Mouse (Mus musculus) embryonic facial prominence, embryonic 12.5 days (tissue): ENCODE data around the gene Atoh7. TPM values are rescaled to one million over a fixed set of nuclear protein-coding genes. Genes with fewer than 3 reads are reported as not detected.
"Not testable (repeated sequence)": the region's sequence is repeated elsewhere in the genome, so short reads cannot be mapped to it uniquely, and the experiment has no call there.

Experiments used
- ATAC-seq: fragments of 200-750 bp; cut with Nextera tagmentation; 2 replicates; pipeline ENCODE4 v1.8.0; 2017; ENCODE audit not compliant: insufficient number of reproducible peaks, insufficient read depth, low FRiP score, low TSS enrichment
- H3K27ac ChIP-seq: fragments of 300-500 bp; sonication (generic); 2 replicates; pipeline ENCODE4 v1.5.1; 2016; ENCODE audit warnings: mild to moderate bottlenecking
- H3K27me3 ChIP-seq: fragments of 300-500 bp; sonication (generic); 2 replicates; pipeline ENCODE4 v1.6.1; 2016; ENCODE audit warnings: mild to moderate bottlenecking, moderate library complexity
- H3K36me3 ChIP-seq: fragments of 300-500 bp; sonication (generic); 2 replicates; pipeline ENCODE4 v1.6.1; 2016; ENCODE audit warnings: mild to moderate bottlenecking
- H3K4me1 ChIP-seq: fragments of 300-500 bp; sonication (generic); 2 replicates; pipeline ENCODE4 v1.6.1; 2016
- H3K4me2 ChIP-seq: fragments of 300-500 bp; sonication (generic); replicated peaks from 2 replicates; pipeline ENCODE4 v1.6.1; 2016; ENCODE audit warnings: mild to moderate bottlenecking, moderate library complexity
- H3K4me3 ChIP-seq: fragments of 300-500 bp; sonication (generic); 2 replicates; pipeline ENCODE4 v1.5.1; 2016; ENCODE audit warnings: mild to moderate bottlenecking
- H3K9ac ChIP-seq: fragments of 300-500 bp; sonication (generic); 2 replicates; pipeline ENCODE4 v1.6.1; 2016; ENCODE audit warnings: mild to moderate bottlenecking, moderate library complexity
- H3K9me3 ChIP-seq: fragments of 300-500 bp; sonication (generic); 2 replicates; pipeline ENCODE4 v1.6.1; 2016; ENCODE audit warnings: mild to moderate bottlenecking, moderate library complexity
- WGBS: fragments of 180-500 bp; shearing (Covaris S2); methylation state at CpG from one replicate; pipeline ENCODE4 v1.1.7; 2016; 5-methylcytosine and 5-hydroxymethylcytosine counted together
- polyA plus RNA-seq: library from polyadenylated mRNA; unstranded; fragments of >200 nt; fragmentation: Nextera tagmentation; extraction: Ambion mirVana; gene quantifications from 2 replicates; pipeline ENCODE4 v1.2.1, GENCODE M21; 2016

The Atoh7 gene
- 11.5 and 16.1 TPM in 2 replicates for polyA plus RNA-seq

DNA sequence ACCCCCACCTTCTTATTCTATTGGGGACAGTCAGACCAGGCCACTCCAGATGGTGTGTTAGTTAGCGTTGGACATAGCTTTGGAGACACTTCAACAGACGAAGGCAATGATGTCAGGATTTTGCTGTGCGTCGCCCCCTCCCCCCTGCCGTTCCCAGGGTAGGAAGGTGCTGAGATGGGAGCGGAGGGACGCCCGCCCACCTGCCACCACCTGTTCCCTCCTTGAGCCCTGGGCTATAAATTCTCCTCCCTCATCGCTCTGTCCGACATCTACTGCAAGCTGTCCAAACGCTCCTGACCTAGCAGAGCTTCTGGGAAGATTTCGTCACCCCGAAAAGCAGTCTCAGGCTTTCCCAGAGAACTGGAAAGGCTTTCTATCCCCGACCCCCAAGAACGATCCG, at the start of gene Atoh7:
Atoh7 (plus strand) TSS at position 131 of the 400 bp plus-strand sequence.
- no peak within 1 kb of the TSS for H3K27ac ChIP-seq
- H3K4me1 ChIP-seq: 0 out of 2 replicates have a peak, but pooled peaks cover 3% of the 10 kb centered on the region
- H3K36me3 ChIP-seq: no peaks in the 10 kb centered on the region
- no peak for ATAC-seq
- H3K27me3 ChIP-seq: peaks cover 35% of the 10 kb centered on the region
- H3K4me3 ChIP-seq: peak within 1 kb of the TSS; percentile 57
- peak within 1 kb of the TSS; percentile 91 for H3K4me2 ChIP-seq
- peak within 1 kb of the TSS; percentile 65 for H3K9ac ChIP-seq
- no peaks in the 10 kb centered on the region for H3K9me3 ChIP-seq
- WGBS: 3% methylated on average over 16 of the region's 16 CpGs

- no peak for ATAC-seq
- 61% methylated on average over 7 of the region's 7 CpGs for WGBS
- H3K27ac ChIP-seq: no peak overlapping the region
- H3K9me3 ChIP-seq: no peaks in the 10 kb centered on the region
- H3K9ac ChIP-seq: no peak overlapping the region
- 0 out of 2 replicates have a peak, but pooled peaks cover 4% of the 10 kb centered on the region for H3K4me1 ChIP-seq
- no peaks in the 10 kb centered on the region for H3K27me3 ChIP-seq
- H3K4me3 ChIP-seq: no peak overlapping the region
- no peak overlapping the region for H3K4me2 ChIP-seq
- no peaks in the 10 kb centered on the region for H3K36me3 ChIP-seq
Measured at GRCm38 (mm10) chr10:63051267-63051666, 48.2 kb upstream of the Atoh7 start.

DNA sequence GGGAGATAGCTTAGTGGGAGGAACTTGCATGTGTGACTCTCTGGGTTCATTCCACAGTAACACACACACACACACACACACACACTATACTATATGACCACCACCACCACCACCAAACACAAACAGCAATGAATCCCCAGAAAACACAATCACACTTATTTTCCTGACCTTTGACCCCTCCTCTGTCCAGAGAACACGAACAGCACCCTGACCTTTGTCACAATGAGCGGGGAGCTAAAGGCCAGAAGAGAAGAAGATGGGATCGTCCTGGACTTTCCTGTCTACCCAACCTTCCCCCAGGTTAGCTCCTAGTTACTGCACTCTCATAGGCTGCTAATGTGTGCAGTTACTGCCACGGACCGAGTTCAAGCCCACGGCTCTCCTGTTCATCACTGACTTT, 47.4 kb upstream of the Atoh7 start:
- 0 out of 2 replicates have a peak, but pooled peaks cover 4% of the 10 kb centered on the region for H3K4me1 ChIP-seq
- H3K27ac ChIP-seq: no peak overlapping the region
- H3K4me3 ChIP-seq: no peak overlapping the region
- H3K9ac ChIP-seq: no peak overlapping the region
- H3K27me3 ChIP-seq: no peaks in the 10 kb centered on the region
- ATAC-seq: no peak
- no peaks in the 10 kb centered on the region for H3K9me3 ChIP-seq
- WGBS: 75% methylated on average over 6 of the region's 6 CpGs
- H3K36me3 ChIP-seq: no peaks in the 10 kb centered on the region
- no peak overlapping the region for H3K4me2 ChIP-seq

DNA sequence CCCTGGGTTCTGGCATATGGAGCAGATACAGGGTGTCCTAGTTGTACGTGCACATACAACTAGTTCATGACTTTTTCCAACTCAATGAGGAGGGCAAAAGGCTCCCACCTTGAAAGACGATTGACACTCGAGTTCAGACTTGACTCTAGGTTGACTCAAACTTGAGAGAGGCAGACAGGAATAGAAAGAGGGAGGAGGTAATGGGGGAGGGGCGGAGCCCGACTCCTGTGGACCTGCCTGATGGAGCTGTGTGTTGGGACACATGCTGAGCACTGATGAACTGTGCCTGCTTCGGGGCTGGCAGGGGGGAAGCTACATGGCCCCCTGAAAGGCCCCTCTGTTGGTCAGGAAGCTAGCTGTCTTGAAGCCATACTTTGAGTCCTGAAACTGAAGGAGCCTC, 46.4 kb upstream of the Atoh7 start:
- WGBS: 58% methylated on average over 6 of the region's 6 CpGs
- Histone ChIP-seq H3K36me3 (no peaks in the 10 kb centered on the region), H3K27ac (no peak overlapping the region), H3K4me2 (no peak overlapping the region), H3K9ac (no peak overlapping the region), H3K4me3 (no peak overlapping the region), H3K9me3 (no peaks in the 10 kb centered on the region), H3K27me3 (no peaks in the 10 kb centered on the region), H3K4me1 (0 out of 2 replicates have a peak, but pooled peaks cover 4% of the 10 kb centered on the region)
- no peak for ATAC-seq

DNA sequence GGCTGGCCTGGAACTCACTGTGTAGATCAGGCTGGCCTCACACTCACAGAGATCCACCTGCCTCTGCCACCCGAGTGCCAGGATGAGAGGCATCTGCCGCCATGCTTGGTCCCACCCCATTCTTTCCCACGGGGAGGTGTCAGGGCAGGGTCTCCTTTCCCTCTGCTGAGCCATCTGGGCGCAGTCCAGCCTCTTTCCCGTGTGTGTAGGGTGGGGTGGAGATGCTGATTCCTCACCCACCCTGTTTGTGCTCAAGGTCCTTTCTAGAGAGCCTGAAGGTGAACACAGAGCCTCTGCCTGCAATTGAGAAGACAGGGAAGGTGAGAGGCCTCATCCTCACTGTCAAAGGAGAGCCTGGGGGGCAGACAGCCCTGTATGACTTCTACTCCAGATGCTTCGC, 45.4 kb upstream of the Atoh7 start:
- H3K9ac ChIP-seq, H3K9me3 ChIP-seq, H3K4me1 ChIP-seq, H3K4me3 ChIP-seq, H3K27me3 ChIP-seq, H3K4me2 ChIP-seq, H3K36me3 ChIP-seq, H3K27ac ChIP-seq, ATAC-seq: not testable (repeated sequence)
- WGBS: 89% methylated on average over 6 of the region's 6 CpGs

GRCm38 (mm10) chr10:63054586-63054985, 44.9 kb upstream of the Atoh7 start:
- no peak for ATAC-seq
- H3K36me3 ChIP-seq: no peaks in the 10 kb centered on the region
- H3K4me2 ChIP-seq: no peak overlapping the region
- no peak overlapping the region for H3K27ac ChIP-seq
- no peak overlapping the region for H3K9ac ChIP-seq
- WGBS: 75% methylated on average over 2 of the region's 2 CpGs
- H3K27me3 ChIP-seq: no peaks in the 10 kb centered on the region
- 0 out of 2 replicates have a peak, but pooled peaks cover 4% of the 10 kb centered on the region for H3K4me1 ChIP-seq
- H3K4me3 ChIP-seq: no peak overlapping the region
- H3K9me3 ChIP-seq: no peaks in the 10 kb centered on the region

DNA sequence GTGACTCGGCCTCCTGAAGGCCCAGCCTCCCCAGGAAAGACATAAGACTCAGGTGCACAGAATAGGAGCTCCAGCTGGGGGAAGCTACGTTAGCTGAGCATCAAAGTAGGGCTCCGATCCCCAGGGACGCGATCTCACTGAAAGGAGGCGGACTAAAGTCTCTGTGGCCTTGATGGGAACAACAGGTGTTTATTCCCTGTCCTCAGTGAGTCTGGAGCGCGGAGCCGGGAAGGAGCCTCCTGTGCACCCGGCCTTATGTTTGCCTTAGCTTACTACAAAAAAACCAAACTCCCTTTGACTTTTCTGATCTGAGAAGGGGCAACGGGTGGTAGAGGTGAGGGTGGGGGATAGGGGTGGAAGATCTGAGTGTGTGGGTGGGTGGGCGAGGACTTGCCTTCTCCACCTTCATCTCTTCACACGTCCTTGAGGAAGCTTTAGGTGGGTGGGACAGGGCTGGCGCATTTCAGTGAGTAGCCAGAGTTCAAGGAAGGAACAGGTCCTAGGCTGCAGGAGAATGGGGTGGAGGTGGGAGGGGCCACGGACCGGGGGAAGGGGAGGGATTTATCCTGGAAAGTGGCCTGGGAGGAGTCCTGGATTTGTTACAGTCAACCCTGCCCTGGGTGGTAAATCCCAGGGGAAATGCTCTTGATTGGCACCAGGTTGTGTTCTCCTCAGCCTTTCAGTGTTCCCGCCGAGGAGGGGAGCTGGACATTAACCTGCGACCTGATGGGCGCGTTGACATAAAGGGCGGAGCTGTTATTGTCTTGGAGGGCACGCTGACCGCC, 42.3 kb upstream of the Atoh7 start:
- Histone ChIP-seq H3K4me3 (no peak overlapping the region), H3K27ac (no peak overlapping the region), H3K36me3 (no peaks in the 10 kb centered on the region), H3K9ac (no peak overlapping the region), H3K4me1 (0 out of 2 replicates have a peak, but pooled peaks cover 4% of the 10 kb centered on the region), H3K4me2 (no peak overlapping the region), H3K27me3 (no peaks in the 10 kb centered on the region), H3K9me3 (no peaks in the 10 kb centered on the region)
- WGBS: 37% methylated on average over 24 of the region's 24 CpGs
- peak; percentile 35; the same call in 1 of the 2 replicates for ATAC-seq

- H3K9ac ChIP-seq: no peak within 1 kb of the TSS
- no peak within 1 kb of the TSS for H3K27ac ChIP-seq
- H3K4me3 ChIP-seq: no peak within 1 kb of the TSS
- no peaks in the 10 kb centered on the region for H3K9me3 ChIP-seq
- no peaks in the 10 kb centered on the region for H3K4me1 ChIP-seq
- H3K36me3 ChIP-seq: no peaks in the 10 kb centered on the region
- ATAC-seq: no peak
- WGBS: 86% methylated on average over 2 of the region's 2 CpGs
- no peak within 1 kb of the TSS for H3K4me2 ChIP-seq
- H3K27me3 ChIP-seq: no peaks in the 10 kb centered on the region
Measured at GRCm38 (mm10) chr10:63059862-63060261, 39.6 kb upstream of the Atoh7 start, which contains the start of gene Pbld1. Pbld1 (plus strand) TSS chr10:63060162.

GRCm38 (mm10) chr10:63060406-63060805, 39.0 kb upstream of the Atoh7 start:
- Histone ChIP-seq H3K27me3 (no peaks in the 10 kb centered on the region), H3K36me3 (no peaks in the 10 kb centered on the region), H3K9ac (no peak overlapping the region), H3K4me2 (no peak overlapping the region), H3K9me3 (no peaks in the 10 kb centered on the region), H3K4me1 (no peaks in the 10 kb centered on the region), H3K27ac (no peak overlapping the region), H3K4me3 (no peak overlapping the region)
- WGBS: 78% methylated on average over 11 of the region's 11 CpGs
- ATAC-seq: no peak

- Histone ChIP-seq H3K4me1 (no peaks in the 10 kb centered on the region), H3K4me2 (no peak overlapping the region), H3K36me3 (no peaks in the 10 kb centered on the region), H3K27ac (no peak overlapping the region), H3K9me3 (no peaks in the 10 kb centered on the region), H3K27me3 (no peaks in the 10 kb centered on the region), H3K4me3 (no peak overlapping the region), H3K9ac (no peak overlapping the region)
- WGBS: 64% methylated on average over 12 of the region's 12 CpGs
- no peak for ATAC-seq
Measured at GRCm38 (mm10) chr10:63061266-63061665, 38.2 kb upstream of the Atoh7 start.

DNA sequence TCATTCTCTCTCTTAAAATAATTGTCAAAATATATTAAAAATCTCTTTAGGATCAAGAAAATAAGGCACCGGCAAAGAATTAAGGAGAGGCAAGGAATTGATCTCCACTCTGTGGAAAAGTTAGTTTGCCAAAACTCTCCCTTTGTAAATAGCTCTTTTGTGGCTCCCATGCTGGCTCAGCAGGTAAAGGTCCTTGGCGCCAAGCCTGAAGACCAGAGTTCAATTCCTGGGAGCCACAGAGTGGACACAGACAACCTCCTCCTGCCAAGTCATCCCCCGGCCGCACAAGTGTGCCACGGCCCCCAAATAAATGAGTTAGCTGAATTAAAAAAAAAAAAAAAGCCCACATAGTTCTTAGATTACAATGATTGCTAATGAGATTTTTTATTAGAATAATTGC, 36.8 kb upstream of the Atoh7 start:
- no peak overlapping the region for H3K9ac ChIP-seq
- H3K27ac ChIP-seq: no peak overlapping the region
- no peak overlapping the region for H3K4me3 ChIP-seq
- no peak overlapping the region for H3K4me2 ChIP-seq
- no peaks in the 10 kb centered on the region for H3K36me3 ChIP-seq
- H3K4me1 ChIP-seq: no peaks in the 10 kb centered on the region
- WGBS: 90% methylated on average over 5 of the region's 5 CpGs
- H3K27me3 ChIP-seq: no peaks in the 10 kb centered on the region
- ATAC-seq: no peak
- H3K9me3 ChIP-seq: no peaks in the 10 kb centered on the region

- H3K4me3 ChIP-seq: no peak overlapping the region
- no peak for ATAC-seq
- no peaks in the 10 kb centered on the region for H3K9me3 ChIP-seq
- H3K4me1 ChIP-seq: no peaks in the 10 kb centered on the region
- no peak overlapping the region for H3K4me2 ChIP-seq
- H3K27me3 ChIP-seq: no peaks in the 10 kb centered on the region
- WGBS: 72% methylated on average over 7 of the region's 7 CpGs
- no peak overlapping the region for H3K27ac ChIP-seq
- H3K9ac ChIP-seq: no peak overlapping the region
- no peaks in the 10 kb centered on the region for H3K36me3 ChIP-seq
Measured at GRCm38 (mm10) chr10:63063365-63063764, 36.1 kb upstream of the Atoh7 start.
